Mouse (Mus musculus): ENCODE results near the gene Ano10.

The Ano10 gene

DNA sequence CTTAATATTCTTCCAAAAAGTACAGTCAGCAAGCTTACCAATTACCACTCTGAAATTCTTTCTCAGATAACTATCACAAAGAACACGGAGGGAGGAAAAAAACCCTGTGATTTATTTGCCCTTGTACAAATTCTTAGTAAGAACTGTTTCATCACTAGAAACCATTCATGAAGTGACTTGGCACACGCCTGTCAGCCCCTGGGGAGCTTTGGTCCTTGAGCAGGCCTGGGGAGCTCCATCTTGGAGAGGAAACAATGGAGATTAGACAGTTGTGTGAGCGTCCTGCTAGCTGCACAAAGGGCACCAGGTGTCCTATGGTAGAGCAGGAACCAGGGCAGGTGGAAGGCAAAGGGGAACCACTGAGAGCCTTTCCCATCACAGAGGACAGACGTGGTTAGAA is 48.8 kb downstream of the Ano10 start:
- DNase-seq (ENCODE audit: low spot score in 2 of 2): no peak

DNA sequence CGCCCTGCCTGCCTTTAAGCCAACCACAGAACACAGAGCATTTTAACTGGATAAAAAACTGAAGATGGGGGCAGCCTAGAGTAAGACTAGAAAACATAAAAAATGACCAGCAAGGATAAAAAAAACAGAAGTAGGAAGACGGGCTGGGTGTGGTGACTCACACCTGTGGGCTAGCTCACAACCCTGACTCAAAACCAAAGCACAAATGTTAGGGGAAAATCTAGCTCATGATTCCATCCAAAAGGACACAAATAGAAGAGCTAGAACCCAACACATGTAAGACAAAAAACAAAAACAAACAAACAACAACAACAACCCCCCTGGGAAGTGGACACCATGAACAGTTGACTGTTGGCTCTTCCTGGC is 49.4 kb downstream of the Ano10 start:
- no peak for DNase-seq (ENCODE audit: low spot score in 2 of 2)

DNA sequence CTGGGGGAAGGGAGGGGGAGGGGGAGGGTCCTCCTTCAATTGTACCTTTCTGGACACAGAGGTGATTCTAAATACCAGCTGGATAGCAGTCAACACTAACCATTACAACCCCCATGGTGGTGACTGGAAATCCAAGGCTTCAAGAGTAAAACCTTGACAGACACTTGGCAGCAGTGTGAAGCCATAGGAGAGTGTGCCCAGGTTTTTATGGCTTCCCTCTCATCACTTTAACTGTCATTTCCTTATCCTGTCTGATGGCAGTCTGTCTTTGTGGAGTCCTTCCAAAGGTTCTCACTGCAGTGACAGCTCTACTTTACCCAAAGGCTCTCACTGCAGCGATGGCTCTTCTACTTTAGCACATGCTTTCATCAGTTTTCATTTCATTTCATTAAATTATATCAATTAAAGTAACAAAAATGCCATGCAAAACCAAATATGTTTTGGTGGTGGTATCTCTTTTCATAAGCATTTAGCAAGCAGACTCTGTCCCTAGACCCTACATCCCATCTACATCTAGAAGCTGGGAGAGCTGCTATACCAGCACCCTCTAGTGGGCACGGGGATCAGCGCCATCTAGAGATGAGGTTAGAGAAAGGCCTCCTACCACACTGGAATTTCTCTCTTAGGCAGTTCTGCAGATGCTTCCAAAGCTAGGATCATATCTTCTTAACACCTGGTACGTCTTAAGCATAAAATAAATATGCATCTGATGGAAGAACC is 50.0 kb downstream of the Ano10 start:
- peak in 1 of 2 experiments; percentile 58 for DNase-seq (ENCODE audit: low spot score in 2 of 2)

DNA sequence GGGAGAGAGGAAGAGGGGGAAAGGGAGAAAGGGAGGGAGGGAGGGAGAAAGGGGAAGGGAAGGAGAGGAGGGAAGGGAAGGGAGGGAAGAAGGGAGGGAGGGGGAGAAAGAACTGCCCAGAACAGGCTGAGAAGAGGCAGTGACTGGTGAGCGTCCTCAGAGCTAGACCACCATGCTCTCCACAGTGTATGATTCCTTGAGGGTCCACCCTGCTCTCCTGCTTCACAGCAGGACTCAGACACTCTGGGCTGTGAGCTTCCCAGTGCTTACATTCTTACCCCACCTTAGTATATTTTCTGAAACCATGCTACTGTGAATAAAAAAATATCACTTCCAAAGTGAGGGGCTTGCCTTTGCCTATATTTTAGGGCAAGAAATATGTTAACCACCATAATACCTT is 50.9 kb downstream of the Ano10 start:
- no peak for DNase-seq (ENCODE audit: low spot score in 2 of 2)

DNA sequence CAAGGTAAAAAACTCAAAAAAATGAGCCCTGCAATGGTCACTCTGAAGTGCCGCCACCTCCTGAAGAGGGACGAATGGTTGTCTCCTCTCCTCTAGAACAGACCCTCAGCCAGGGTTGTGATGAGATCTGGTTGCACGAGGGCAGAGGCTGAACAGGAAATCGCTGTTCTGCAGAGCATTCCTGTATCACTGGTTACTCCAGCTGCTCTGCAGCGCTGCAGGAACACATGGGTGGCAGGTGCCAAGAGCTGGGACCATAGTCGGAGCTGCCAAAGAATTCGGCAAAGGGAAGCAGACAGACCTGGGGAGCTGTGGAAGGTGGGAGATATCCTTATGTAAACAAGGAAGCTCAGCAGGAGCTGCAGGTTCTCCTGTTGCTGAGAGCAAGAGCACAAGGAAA is 51.4 kb downstream of the Ano10 start:
- DNase-seq (ENCODE audit: low spot score in 2 of 2): no peak

DNA sequence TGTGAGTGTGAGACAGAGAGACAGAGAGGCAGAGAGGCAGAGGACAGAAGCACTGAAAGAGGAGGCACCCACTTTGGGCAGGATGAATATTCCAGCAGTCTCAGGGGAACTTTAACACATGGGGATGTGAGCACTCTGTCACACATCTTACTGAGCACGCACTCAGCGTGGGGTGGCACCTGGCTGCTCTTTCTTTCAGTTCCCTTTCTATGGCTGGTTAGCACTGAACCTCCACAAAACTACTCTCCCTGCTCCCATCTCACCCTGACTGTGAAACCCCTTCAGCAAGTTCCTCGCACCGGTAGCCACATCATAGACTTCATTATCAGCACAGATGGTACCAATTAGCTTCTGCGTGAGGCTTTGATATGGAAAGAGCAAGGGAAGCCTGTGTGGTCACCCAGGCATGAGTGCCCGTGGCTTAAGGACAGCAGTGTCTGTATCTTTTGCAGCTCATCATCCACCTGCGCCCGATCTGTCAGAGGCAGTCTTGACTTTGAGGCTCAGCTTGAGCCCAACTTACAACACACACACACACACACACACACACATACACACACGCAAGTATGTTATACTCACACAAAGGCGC is 52.3 kb downstream of the Ano10 start:
- no peak for DNase-seq (ENCODE audit: low spot score in 2 of 2)

DNA sequence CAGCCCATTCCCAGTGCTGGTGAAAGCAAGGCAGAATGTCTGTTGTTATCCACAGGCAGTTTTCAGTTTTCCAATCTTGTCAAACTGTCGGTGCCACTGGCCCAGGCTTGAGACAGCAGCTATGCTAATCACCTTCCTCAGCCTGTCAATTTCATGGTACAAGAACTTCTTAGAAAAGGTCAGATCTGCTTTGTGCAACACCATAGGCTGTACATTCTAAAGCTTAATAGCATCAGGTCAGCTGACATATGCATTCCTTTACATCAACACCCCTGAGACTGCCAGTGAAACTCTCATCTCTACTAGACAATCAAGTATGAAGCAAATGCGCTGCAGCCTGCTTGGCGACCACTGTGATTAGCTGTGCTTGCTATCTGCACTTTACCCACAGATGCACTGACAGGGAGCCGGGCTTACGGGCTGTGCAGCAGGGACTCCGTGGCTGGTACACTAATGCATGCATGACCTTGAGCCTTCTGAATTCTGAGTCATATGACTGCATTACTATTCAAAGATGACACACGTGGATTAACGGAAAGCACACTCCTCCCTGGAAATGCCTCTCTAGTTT is 53.5 kb downstream of the Ano10 start:
- no peak for DNase-seq (ENCODE audit: low spot score in 2 of 2)

DNA sequence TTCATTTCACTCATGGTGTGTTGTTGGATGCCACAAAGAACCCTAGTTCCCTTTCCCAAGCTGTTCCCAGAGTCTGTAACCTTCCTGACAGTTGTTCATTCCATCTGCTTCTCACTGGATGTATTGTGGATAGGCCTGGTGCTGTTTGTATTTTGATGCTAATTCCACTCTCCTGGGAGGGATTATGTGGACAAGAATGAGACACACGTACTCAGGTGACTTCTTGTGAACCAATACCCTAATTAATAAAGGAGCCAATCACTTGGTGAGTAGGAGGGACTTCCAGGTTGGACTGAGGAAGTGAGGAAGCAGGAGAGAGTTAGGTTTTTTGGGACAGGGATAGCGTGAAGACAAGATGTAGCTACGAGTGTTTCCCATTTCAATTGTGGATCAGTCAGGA is 59.5 kb downstream of the Ano10 start:
- no peak for DNase-seq (ENCODE audit: low spot score in 2 of 2)

DNA sequence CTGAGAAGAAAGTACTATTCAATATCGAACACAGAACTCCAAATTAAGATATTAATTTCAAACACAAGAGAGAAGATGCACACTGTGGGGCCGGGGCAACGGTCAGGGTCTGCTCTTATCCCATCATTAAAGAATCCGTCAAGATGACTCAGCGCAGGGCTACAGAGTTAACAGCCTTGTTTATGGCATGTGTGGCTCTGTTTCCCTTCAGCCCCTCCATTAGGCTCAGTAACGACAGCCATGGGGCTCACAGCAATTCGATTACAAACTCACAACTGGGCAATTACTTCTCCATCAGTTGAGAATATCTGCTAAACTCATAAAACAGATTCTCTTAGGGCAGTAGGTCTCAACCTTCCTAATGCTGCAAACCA is 60.3 kb downstream of the Ano10 start:
- DNase-seq (ENCODE audit: low spot score in 2 of 2): no peak

DNA sequence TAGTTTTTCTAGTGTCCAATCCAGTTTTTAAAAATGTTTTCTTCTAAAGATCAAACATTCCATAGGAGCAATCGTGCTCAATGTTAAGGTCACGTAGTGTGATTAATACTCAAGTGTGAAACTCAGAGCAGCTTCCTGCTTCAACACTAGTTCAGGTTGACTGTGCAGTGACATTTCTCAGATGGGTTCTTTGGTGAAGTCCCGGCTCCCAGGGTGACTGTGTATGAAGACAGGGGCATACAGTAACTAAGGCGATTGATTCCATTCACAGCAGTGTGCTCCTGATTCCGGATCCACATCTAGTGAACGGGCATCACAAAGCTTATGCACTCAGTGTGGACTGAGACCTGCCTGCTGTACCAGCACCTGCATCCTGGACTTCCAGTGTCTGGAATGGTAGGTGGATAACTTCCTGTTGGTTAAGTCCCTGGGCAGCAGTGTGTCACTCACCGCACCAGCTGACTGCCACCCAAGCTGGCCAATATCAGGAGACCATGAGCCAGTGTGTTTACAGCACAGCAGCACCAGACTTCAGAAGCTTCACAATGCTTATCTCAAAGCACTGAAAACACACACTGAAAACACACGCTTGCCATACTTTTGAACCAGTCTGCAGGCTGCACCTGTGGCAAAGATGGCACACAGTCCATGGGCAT is 60.8 kb downstream of the Ano10 start:
- DNase-seq (ENCODE audit: low spot score in 2 of 2): no peak

DNA sequence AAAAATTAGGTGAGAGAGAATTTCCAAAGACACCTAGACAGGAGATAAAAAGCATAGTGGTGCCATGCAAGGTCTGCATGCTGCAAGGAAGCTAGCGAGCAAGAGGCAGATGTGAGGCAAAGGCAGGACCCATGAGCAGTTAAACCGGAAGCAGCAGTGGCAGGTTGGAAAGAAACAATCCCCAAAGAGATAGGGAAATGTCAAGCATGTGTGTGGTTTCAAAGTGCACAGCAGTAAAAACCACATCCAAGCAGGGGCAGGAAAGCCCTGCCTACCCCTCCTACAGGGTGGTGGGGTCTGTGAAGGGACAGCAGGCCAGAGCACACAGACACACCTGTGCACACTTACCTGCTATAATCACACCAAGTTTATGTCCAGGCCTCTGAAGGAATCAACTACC is 61.3 kb downstream of the Ano10 start:
- no peak for DNase-seq (ENCODE audit: low spot score in 2 of 2)

DNA sequence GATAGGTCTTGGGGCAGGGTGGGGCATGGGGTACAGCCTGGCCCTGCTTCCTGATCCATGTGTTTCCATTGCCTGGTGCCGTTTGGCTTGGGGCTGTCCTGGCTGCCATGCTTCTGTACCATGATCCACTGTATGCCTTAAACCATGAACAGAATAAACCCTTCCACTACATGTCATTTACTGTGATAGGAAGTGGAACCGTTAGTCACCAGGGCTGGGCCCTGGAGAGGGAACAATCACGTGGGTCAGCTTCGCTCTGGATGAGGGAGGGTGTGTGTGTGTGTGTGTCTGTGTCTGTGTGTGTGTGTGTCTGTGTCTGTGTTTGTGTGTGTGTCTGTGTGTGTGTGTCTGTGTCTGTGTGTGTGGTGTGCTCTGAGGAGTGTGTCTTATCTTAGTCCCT is 63.5 kb downstream of the Ano10 start:
- DNase-seq (ENCODE audit: low spot score in 2 of 2): no peak

DNA sequence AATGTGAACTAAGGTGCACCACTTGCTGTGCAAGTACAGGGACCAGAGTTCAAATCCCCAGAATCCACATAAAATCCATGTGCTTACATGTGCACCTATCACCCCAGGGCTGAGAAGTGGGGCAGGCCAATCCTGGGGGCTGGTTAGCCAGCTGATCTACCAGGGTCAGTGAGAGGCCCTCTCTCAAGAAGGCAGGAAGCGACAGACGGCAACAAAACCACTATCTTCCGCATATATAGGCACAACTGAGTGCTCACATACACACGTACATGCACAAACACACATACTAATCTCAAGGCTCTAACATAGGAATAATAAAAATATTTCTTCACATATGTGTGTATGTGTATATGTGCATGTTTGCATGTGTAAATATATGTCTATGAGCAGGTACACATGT is 67.8 kb downstream of the Ano10 start:
- DNase-seq (ENCODE audit: low spot score in 2 of 2): no peak

DNA sequence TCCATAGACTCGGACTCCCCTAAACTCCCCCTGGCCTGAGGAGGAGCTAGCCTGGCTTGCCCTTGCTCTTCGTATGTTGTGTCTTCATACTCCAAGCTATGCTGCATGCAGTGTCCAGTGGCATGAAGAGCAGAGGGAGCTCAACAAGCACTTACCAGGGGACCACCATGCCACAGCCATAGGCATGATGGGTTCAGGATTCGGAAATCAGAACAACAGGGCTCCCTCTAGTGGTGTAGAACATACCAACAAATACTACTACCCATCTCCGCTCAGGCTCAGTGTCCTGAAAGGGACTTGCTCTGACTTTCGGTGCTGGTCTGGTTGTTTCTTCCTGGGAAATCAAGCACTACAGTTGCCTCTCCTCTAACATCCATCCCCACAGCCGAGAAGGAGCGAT is 68.9 kb downstream of the Ano10 start:
- no peak for DNase-seq (ENCODE audit: low spot score in 2 of 2)

DNA sequence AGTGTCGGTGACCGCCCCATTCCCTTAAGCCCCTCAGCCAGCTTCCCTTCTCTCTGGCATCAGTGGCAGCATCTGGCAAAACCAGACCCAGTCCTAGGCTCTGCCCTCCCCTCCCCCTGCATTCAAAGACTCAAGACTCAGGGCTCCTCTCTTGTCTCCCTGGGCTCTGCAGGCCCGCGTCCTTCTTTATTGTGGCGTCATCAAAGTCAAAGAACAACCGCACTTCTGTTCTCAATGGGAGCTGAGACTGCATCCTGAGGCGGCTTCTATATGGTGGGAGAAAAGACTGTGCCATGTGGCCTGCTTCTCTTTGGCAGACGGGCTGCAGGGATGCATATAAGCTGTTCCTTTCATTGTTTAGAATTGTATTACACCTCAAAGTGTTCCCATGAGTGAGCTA is 71.2 kb downstream of the Ano10 start:
- DNase-seq (ENCODE audit: low spot score in 2 of 2): no peak

DNA sequence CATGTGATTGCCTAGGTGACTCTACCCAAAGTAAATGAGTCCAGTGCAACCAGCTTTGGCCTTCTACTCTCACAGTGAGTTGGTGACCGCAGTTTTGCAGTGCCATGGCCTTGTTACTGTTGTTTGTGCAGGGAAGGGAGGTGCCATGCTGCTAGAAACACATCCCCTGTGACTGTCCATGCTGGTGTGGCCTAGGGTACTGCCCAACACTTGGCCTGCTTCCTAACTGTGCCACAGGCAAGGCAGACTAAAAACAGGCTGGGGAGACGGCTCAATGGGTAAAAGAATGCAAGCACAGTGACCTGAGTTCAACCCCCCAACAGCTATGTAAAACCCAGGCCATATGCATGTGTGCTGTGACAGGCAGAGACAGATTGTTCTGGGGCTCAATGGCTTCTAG is 74.3 kb downstream of the Ano10 start:
- DNase-seq (ENCODE audit: low spot score in 2 of 2): no peak

DNA sequence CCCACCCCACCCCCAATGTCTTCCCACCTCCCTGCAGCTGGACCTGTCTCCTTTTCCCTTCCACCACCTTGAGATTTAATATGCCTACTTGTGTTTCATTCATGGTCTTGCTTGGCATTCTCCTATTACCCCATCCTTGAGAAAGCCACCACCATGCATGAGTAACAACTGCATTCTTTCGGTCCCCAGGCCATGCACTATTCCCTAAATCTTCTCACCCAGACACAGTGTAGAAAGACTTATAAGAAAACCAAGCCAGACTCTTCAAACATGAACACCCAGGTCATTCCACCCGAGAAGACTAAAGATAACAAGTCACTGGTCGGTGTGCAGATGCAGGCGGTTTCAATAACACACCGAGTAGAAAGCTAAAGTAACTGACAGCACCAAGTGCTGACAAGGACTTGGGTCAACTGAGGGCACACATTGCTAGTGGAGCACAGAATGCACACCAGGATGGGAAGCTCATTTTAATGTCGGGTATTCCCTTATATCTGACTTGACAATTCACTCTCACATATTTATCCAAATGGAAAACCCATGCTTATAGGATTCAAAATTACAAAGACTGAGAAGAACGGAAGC is 77.2 kb downstream of the Ano10 start:
- DNase-seq (ENCODE audit: low spot score in 2 of 2): no peak

DNA sequence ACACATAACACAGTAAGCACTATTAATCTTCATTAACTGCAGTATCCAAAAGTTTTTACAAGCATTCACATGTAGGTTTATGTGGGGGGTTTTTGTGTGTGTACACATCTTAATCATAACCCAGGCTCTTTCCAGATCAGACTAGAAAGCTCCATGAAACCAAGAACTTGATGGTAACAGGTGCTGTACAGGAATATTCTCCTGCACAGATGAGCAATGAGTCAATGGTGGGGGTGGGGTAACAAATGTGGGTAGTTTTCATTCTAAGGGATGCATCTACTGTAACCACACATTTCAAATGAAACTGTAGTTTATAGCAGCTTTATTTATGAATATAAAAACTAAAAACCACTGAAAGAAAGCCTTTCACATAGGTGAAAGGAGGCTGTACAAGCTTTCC is 79.1 kb downstream of the Ano10 start:
- no peak for DNase-seq (ENCODE audit: low spot score in 2 of 2)

DNA sequence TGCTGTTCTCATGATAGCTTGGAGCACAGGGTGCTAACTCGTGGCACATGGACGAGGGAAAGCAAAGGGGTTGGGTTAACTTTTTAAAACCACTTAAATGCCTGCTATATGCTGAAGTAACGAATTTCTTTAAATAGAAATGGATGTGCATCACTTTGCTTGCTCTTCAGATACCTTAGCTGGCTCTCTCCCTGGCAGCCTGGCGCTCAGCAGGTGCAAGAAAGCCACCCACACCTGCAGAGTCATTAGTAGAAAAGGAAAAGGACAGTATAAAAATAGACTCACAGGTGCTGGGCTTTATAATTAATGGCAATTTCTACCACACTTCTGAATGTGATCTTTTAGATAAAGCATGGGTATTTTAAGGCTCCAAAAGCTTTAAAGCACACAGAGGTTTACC is 85.9 kb downstream of the Ano10 start:
- no peak for DNase-seq (ENCODE audit: low spot score in 2 of 2)

DNA sequence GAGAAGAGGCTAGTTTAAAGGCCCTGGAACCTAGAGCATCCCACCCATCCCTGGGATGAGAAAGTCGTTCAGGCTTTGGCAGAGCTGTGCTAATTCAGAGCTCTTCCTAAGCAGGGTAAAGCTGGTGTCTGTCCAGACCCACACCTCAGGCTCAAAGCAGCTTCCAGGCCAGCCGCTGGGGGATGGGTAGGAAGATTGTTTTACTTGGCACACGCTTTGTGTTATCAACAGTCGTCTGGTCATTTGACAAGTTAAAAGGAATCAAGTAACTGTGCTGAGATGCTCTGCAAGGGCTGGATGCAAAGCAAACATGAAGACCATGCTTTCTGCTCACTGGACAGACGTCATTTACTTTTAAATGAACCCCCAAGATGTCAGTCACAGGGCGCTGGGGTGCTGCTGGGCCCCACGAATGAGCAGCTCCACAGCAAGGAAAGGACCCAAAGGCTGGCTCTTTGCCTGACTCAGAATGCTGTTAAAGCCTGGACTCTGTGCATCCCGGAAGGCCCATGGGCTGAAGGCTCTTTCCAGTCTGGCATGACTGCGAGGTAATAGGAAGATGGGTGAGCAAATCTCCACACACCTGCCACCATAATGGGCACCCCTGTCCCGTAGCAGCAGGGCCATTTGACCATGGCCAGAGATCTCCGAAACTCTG is 88.6 kb downstream of the Ano10 start:
- no peak for DNase-seq (ENCODE audit: low spot score in 2 of 2)

DNA sequence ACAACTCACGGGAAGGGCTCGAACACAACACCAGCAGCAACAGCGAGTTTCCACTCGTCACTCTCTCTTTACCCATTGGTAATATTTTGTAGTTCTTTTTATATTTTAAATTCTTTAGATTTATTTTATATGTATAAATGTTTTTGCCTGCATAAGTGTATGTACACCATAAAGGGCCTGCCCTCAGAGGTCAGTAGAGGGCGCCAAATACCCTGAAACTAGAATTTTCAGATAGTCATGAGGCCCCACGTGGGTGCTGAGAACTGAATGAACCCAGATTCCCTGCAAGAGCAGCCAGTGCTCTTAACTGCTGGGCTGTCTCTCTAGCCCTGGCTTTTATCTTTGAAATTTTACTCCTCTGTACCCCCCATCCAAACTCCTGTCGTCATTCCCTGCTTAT is 89.7 kb downstream of the Ano10 start:
- DNase-seq (ENCODE audit: low spot score in 2 of 2): no peak

DNA sequence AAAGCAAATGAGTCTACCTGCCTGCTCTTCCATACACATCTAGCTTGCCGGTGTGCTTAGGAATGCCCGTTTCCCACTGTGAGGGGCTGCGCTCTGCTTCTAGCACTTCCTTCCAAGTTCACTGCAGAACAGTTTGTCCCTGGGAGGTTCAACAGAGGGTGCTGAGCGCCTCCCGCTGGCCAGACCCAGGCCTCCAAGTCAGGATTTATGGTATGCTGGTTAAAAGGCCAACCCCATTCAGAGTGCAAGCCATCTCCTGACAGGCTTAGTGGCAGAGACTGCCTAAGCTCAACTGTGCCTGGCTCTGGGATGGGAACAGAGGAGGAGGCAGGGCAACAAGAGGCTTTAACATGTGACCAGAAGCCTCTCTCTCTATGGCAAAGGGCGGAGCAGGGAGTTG is 95.0 kb downstream of the Ano10 start:
- DNase-seq (ENCODE audit: low spot score in 2 of 2): no peak
